Comparison of ENCODE assay signal across 25 mouse cellular contexts in genomic region chr1:39376726-39377240, GRCm38 (mm10). TPM values are rescaled to one million over a fixed set of nuclear protein-coding genes. Genes with fewer than 3 reads are reported as not detected.
DNase-seq lines count a peak whose midpoint lies in the region; ATAC-seq and TF ChIP-seq lines count a peak whose summit lies in the region.
"Had no signal": no experiment of that assay in that cellular context is flagged by ENCODE, and none has a peak within 500 bp of the region (broad histone marks: within the 10 kb centered on the region; RNA-seq: fewer than 3 reads in every experiment).

No protein-coding gene starts in this region.

- H3K27me3 ChIP-seq in embryonic facial prominence, embryonic 11.5 days (ENCODE audit: control insufficient read depth, insufficient read depth, low read length): no peaks in the 10 kb centered on the region
- H3K27me3 ChIP-seq in embryonic facial prominence, embryonic 10.5 days (replicated peaks; ENCODE audit: low read depth, poor library complexity, severe bottlenecking): no peaks in the 10 kb centered on the region
- H3K27me3 ChIP-seq in stomach, postnatal 0 days (ENCODE audit: control insufficient read depth, insufficient read depth, low read length): no peaks in the 10 kb centered on the region
- H3K27me3 ChIP-seq: CH12.LX; embryonic facial prominence, embryonic 15.5 days; hindbrain, embryonic 15.5 days; midbrain, embryonic 13.5 days had no signal

- H3K4me2 ChIP-seq in embryonic facial prominence, embryonic 11.5 days (ENCODE audit: low read depth, low read length): no peak overlapping the region
- H3K4me2 ChIP-seq in stomach, postnatal 0 days (replicated peaks; ENCODE audit: low read depth): no peak overlapping the region
- H3K4me2 ChIP-seq: embryonic facial prominence, embryonic 15.5 days; hindbrain, embryonic 15.5 days; lung, embryonic 14.5 days; midbrain, embryonic 13.5 days had no signal

- no peak for TF ChIP-seq EP300 in stomach, postnatal 0 days (optimal IDR thresholded peaks at IDR 0.05)

- no peak overlapping the region for H3K4me3 ChIP-seq in embryonic facial prominence, embryonic 11.5 days (ENCODE audit: low read depth, low read length)
- no peak overlapping the region for H3K4me3 ChIP-seq in embryonic facial prominence, embryonic 10.5 days
- no peak overlapping the region for H3K4me3 ChIP-seq in stomach, postnatal 0 days (ENCODE audit: low read depth, low read length)
- H3K4me3 ChIP-seq: embryonic facial prominence, embryonic 15.5 days; hindbrain, embryonic 15.5 days; midbrain, embryonic 13.5 days had no signal

- H3K36me3 ChIP-seq in embryonic facial prominence, embryonic 11.5 days (replicated peaks; ENCODE audit: control insufficient read depth, insufficient read depth, low read depth, low read length): no peaks in the 10 kb centered on the region
- peaks cover 48% of the 10 kb centered on the region for H3K36me3 ChIP-seq in embryonic facial prominence, embryonic 10.5 days (replicated peaks)
- peaks cover 4% of the 10 kb centered on the region for H3K36me3 ChIP-seq in stomach, postnatal 0 days (ENCODE audit: control insufficient read depth, insufficient read depth, low read length)

- intact Hi-C loops in left cerebral cortex, postnatal 4 days (cut with DNase I): no loop called here

- no peak for TF ChIP-seq CTCF in stomach, postnatal 0 days (IDR thresholded peaks at IDR 0.05; ENCODE audit: low read depth)

- no peaks in the 10 kb centered on the region for H3K4me1 ChIP-seq in embryonic facial prominence, embryonic 11.5 days (ENCODE audit: control insufficient read depth, insufficient read depth, low read length)
- no peaks in the 10 kb centered on the region for H3K4me1 ChIP-seq in embryonic facial prominence, embryonic 10.5 days
- H3K4me1 ChIP-seq in stomach, postnatal 0 days (replicated peaks; ENCODE audit: control insufficient read depth, insufficient read depth): no peaks in the 10 kb centered on the region
- H3K4me1 ChIP-seq: embryonic facial prominence, embryonic 15.5 days; hindbrain, embryonic 15.5 days; midbrain, embryonic 13.5 days had no signal

- 0 out of 2 replicates have a peak, but pooled peaks have one; percentile 46 for ATAC-seq in embryonic facial prominence, embryonic 11.5 days (replicated peaks; ENCODE audit: insufficient number of reproducible peaks, low FRiP score, low TSS enrichment, low read depth)
- ATAC-seq in stomach, postnatal 0 days (ENCODE audit: low FRiP score, low TSS enrichment): no peak
- ATAC-seq in monocyte, adult 5-6 weeks (replicated peaks; ENCODE audit: insufficient number of reproducible peaks, low FRiP score, low TSS enrichment, poor library complexity, severe bottlenecking): no peak
- ATAC-seq: activated CD4-positive, CD25-positive, alpha-beta regulatory T cell, adult 4 months; forebrain, embryonic 16.5 days; intestine, embryonic 16.5 days; midbrain, embryonic 13.5 days had no signal

- H3K27ac ChIP-seq in embryonic facial prominence, embryonic 11.5 days (replicated peaks; ENCODE audit: low read depth, low read length): no peak overlapping the region
- no peak overlapping the region for H3K27ac ChIP-seq in embryonic facial prominence, embryonic 10.5 days (replicated peaks)
- H3K27ac ChIP-seq in stomach, postnatal 0 days (replicated peaks): no peak overlapping the region
- H3K27ac ChIP-seq: embryonic facial prominence, embryonic 15.5 days; hindbrain, embryonic 15.5 days; liver, embryonic 14.5 days; midbrain, embryonic 13.5 days had no signal

- H3K9me3 ChIP-seq in embryonic facial prominence, embryonic 11.5 days (replicated peaks; ENCODE audit: control insufficient read depth, low read length): no peaks in the 10 kb centered on the region
- H3K9me3 ChIP-seq in embryonic facial prominence, embryonic 10.5 days: no peaks in the 10 kb centered on the region
- H3K9me3 ChIP-seq in stomach, postnatal 0 days (ENCODE audit: control insufficient read depth, low read length): no peaks in the 10 kb centered on the region
- H3K9me3 ChIP-seq: embryonic facial prominence, embryonic 15.5 days; G1E; hindbrain, embryonic 15.5 days; midbrain, embryonic 13.5 days had no signal

- 91% methylated on average over 9 of the region's 9 CpGs for WGBS in embryonic facial prominence, embryonic 11.5 days
- WGBS in embryonic facial prominence, embryonic 10.5 days: 89% methylated on average over 9 of the region's 9 CpGs
- 92% methylated on average over 9 of the region's 9 CpGs for WGBS in stomach, postnatal 0 days

- no peak for DNase-seq in embryonic facial prominence, embryonic 11.5 days (ENCODE audit: low spot score)
- DNase-seq in embryonic facial prominence, embryonic 10.5 days (ENCODE audit: low spot score): no peak
- peak; percentile 47 for DNase-seq in left cerebral cortex, postnatal 4 days
- no peak for DNase-seq in left cerebral cortex, adult 11 months (ENCODE audit: low spot score)
- peak; percentile 76 to 88 for DNase-seq in cerebellum, postnatal 10 days
- DNase-seq in stomach, postnatal 0 days (ENCODE audit: low spot score): peak; percentile 10
- DNase-seq: adrenal gland, postnatal 10 days; B cell, adult 2 months; gastrocnemius, postnatal 25 days; heart, postnatal 36 days; kidney, postnatal 4 days; lung, embryonic 14.5 days; right cerebral cortex, adult 18-20 months; right cerebral cortex, postnatal 4 days; thymus, postnatal 36 days had no signal

- H3K9ac ChIP-seq in embryonic facial prominence, embryonic 11.5 days (replicated peaks; ENCODE audit: low read length): no peak overlapping the region
- no peak overlapping the region for H3K9ac ChIP-seq in stomach, postnatal 0 days (ENCODE audit: low read length)
- H3K9ac ChIP-seq: embryonic facial prominence, embryonic 15.5 days; hindbrain, embryonic 15.5 days; liver, embryonic 14.5 days; lung, embryonic 14.5 days; midbrain, embryonic 13.5 days had no signal

RNA-seq across cellular contexts. Expression of gene Rpl31, which starts 9.1 kb away (rescaled TPM):
- 507 and 521 TPM in 2 replicates for polyA plus RNA-seq in embryonic facial prominence, embryonic 11.5 days (2014; fragmentation: Nextera tagmentation; extraction: Ambion mirVana)
- 487 and 499 TPM in 2 replicates for polyA plus RNA-seq in embryonic facial prominence, embryonic 10.5 days (2016; fragmentation: Nextera tagmentation; extraction: Ambion mirVana)
- total RNA-seq in left cerebral cortex, postnatal 4 days (2021): 100 to 1,000 TPM; 682 to 756 TPM
- 479 and 554 TPM in 2 replicates for polyA plus RNA-seq in stomach, postnatal 0 days (2015; fragmentation: Nextera tagmentation; extraction: Ambion mirVana)
- 264 to 334 TPM (median 266 TPM) in 3 replicates for total RNA-seq in monocyte, adult 5-6 weeks (2017)

Comparison
In these comparisons a context has a peak if more than half of its experiments do, and no peak if none do; other contexts are left out.
1. DNase-seq: peak in left cerebral cortex, postnatal 4 days (single experiment), cerebellum, postnatal 10 days (2 of 2) and stomach, postnatal 0 days (single experiment); none in embryonic facial prominence, embryonic 11.5 days (single experiment), embryonic facial prominence, embryonic 10.5 days (single experiment) and left cerebral cortex, adult 11 months (single experiment).